Mouse (Mus musculus) lung, postnatal 4 days (tissue): ENCODE measurements at regions not wholly inside any gene's neighbourhood (a gene's known extent, or its start where the extent isn't known, plus 50 kb on each side); places are given as distances from the start of the nearest gene placed in this dataset.
A peak's percentile ranks its signal among the peaks of the same experiment; 100 is the strongest.

Experiments used
- DNase-seq, 2 experiments: peaks; one replicate each; pipeline ENCODE4 v3.0.0; 2021

DNA sequence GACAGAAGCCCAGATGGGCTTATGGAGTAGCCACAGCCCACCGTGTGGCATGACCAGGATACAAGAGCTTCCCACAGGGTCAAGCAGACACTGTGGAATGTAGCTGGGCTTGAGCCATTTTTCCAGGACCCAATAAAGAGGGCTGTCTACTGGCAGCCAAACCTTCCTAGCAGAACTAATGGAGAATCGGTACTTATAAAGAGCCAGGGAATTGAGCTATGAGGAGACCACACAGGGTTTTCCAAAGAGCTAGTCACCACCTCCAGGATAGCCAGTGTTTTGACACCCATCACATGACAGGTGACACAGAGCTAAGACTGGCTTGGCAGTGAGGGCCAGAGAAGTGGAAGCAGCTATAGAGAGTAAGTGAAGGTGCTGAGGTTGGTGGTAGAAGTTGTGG is 149.9 kb downstream of the Map2k4 start:
- DNase-seq: no peak

- no peak for DNase-seq
Measured at GRCm38 (mm10) chr11:65637206-65637605, 150.9 kb downstream of the Map2k4 start.

DNA sequence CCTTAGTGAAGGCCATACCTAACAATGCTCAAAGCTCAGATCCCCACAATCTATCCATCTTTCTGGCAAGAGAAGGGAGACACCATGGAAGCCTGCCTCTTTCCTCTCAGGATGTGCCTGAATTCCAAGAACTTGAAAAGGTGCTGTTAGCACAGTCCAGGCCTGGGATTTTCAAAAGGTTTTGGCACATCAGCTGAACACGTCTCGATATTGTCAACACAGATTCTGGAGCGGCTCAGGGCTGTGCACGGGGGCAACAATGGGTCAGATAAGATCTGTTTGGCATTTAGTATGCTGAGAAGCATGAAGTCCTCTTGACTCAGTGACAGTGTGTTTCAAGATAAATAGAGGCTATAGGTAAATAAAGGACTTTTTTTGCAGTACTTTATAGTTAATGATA is 152.8 kb downstream of the Map2k4 start:
- no peak for DNase-seq

DNA sequence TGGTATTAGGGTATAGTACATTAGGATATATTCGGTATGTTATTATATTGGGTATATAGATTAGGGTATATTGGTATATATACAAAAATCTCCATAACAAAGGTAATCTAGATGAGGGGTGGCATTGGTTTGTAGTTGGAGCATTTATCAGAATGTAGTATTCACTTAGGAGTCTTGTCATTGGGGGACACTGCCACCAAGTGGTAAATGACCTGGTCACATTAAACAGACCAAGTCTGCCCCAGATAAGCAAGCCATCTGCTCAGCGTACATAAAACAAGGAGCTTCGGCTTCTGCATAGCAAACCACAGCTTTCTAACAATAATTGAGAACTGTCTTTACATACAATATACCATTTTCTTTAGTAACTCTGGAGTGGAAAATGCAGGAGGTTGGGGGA is 156.9 kb downstream of the Map2k4 start:
- DNase-seq: peak in 1 of 2 experiments; percentile 43

DNA sequence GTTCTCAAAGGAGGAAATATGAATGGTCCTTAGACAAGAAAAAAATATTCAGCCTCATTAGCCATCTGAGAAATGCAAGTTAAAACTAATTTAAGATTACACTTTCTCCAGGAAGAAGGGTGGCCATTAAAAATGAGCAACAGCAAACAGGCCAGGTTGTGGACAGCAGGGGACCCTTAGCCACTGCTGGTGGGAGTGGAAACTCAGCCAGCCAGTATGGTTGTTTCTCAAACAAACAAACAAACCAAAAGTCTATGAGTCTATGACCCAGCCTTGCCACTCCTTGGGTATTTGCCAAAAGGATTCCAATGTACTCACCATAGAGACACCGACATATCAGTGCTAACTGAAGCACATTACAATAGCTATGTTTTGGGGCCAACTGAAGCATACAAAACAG is 157.7 kb downstream of the Map2k4 start:
- no peak for DNase-seq

- no peak for DNase-seq
Measured at GRCm38 (mm10) chr11:65629320-65629719, 158.8 kb downstream of the Map2k4 start.

DNA sequence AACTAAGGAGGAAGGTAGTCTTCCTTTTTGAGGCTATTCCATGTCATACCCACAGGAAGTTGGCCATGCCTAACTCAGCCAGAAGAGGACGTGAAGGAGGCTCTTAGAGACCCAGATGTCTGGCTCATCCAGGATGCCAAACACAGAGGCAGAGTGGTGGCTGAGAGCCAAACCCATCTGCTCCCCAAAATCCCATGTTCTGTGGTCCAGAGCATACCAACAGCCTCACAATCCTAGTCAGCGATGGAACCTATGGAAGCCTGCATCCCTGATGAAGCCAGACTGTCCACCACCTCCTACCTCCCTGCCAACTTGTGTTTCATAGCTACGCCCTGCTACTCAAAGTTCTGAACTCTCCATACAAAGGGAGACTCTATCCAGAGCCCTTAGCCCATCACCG is 169.1 kb downstream of the Map2k4 start:
- DNase-seq: no peak

- no peak for DNase-seq
Measured at GRCm38 (mm10) chr11:65610536-65610935, 177.6 kb downstream of the Map2k4 start.

- no peak for DNase-seq
Measured at GRCm38 (mm10) chr11:65609056-65609455, 179.0 kb downstream of the Map2k4 start.

GRCm38 (mm10) chr11:65597298-65598076 is 190.6 kb downstream of the Map2k4 start:
- DNase-seq: no peak

DNA sequence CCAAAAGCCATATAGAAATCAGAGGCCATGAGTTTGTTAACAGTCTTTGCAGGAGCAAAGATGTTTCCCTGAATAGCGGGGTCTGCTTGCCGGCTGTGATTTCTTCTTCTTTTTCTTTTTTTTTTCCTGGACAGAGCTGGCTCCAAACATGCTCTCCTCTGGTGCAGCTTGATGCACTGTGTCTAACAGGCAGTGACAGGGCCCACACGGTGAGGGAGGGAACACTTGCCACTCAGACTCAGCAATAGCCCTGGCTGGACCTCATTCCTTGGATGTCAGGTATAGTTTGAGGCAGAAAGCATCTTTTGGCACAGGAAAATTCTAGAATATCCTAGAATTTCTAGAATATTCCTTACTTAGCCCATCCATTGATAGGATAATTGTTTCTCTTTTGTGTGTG is 199.6 kb downstream of the Map2k4 start:
- no peak for DNase-seq

DNA sequence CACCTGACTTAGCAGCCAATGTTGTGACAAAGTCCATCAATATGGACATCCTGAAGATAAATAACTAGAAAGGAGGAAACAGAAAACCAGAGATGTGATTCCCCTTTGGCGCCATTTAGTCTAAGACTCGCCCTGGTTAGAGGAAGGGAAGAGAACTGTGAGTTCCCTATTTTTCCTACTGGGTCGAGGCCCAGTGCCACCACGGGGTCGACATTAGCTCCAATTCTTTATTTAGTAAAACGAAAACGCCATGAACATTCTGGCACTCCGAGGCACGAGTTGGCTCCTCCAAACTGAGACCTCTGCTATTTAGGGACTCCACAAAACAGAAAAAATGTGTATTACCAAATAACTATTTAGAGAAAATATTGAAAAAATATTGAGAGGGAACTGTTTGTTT is 220.3 kb downstream of the Map2k4 start:
- no peak for DNase-seq

GRCm38 (mm10) chr11:65558236-65558635 is 229.9 kb downstream of the Map2k4 start:
- DNase-seq: no peak

DNA sequence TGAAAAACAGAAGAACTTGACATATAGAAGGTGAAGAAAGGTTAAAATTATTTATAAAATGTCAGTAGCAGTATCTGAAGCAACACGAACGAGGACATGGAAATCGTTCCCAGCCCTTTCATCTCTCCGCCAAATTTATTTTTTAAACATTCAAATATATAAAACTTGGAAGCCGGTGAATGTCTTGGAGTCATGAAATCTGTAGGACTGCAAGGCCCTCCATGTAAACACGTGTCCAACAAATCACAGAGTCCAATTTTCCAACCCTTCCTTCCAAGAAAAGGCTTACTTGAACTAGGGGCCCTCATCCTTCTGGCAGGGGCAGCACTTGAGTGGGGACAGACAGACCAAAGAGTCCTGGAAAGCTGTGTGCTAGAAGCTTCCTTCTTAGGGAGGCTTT is 237.0 kb downstream of the Map2k4 start:
- DNase-seq: no peak

DNA sequence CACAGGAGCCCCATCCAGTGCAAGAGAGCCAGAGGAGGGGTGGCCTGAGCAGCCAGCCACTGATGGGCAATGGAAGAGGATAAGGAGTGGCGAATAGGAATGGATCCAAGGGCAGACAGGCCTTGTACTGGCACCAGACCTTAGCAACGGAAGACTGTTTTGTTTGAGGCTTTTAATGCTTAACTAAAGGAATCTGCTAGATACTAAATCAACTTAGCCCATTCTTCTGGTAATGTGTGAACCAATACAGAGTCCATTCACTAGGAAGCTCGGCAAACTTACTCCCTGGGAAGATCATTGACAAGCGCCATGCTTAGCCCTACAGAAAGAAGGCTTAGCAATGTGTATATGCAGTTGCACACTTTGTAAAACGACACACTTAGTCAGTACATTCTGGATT is 243.8 kb downstream of the Map2k4 start:
- no peak for DNase-seq

GRCm38 (mm10) chr11:65543581-65543980 is 244.5 kb downstream of the Map2k4 start:
- DNase-seq: no peak

DNA sequence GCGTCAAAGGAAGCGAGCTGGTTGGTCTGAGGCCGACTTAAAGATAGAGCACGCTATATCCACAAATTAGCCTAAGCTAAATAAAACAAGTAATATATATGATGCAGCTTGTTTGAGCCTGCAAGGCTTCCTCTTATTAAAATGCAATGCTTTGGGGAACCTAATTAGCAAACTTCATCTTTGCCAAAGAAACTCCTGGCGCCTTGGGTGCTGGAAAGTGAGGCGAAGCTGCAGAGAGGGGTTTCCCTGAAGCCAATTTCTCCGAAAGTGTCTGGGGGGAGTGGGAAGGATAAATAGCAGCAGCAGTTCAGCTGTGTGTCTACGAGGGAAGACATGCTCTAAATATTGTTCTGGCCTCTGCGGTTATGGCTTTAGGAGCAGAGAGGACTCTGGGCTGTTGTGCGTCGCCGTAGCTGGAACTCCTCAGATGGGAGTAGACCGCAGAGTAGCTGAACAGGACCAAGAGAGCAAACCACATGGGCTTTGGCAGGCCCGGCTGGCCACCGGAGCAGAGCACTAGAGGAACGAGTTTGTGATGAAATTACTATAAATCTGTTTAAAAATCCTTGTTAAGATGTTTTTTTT is 251.0 kb downstream of the Map2k4 start:
- peak; percentile 23 to 60 for DNase-seq

GRCm38 (mm10) chr11:65535726-65536442 is 252.2 kb downstream of the Map2k4 start:
- DNase-seq: no peak

GRCm38 (mm10) chr11:65530744-65531143 is 257.4 kb downstream of the Map2k4 start:
- no peak for DNase-seq

DNA sequence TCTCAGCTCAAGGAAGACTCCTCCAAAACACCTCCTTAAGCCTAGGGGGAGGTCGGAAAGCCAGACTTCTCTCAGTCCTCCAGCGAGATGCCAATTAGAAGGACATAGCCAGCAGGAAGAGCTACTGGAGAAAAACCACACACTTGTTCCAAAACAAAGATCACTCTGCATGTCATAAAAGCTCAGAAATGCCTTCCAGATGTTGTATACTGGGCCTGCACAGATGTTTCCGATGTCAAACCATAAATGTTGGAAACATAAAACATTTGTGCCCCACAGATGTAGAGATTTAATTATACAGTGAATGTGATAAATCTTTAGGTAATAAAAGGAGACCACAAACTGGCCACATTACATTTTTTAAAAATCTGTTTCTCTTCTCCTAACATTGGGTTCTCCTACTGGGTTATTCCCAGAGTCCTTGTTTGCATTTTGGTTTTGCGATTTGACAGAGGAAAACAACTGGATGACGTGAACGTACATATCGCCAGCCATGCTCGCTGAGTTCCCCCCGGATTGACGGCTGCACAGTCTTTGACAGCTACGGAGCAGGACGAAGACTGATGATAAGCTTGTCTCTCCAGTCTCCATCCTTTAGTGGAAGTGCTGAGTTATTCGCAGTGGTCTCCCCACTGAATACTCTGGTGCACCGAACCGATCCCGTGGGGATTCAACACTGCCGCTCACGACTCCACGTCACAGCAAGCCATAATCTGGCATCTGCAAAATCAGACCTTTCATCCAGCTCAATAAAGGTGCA is 235.5 kb upstream of the Myocd start:
- no peak for DNase-seq

DNA sequence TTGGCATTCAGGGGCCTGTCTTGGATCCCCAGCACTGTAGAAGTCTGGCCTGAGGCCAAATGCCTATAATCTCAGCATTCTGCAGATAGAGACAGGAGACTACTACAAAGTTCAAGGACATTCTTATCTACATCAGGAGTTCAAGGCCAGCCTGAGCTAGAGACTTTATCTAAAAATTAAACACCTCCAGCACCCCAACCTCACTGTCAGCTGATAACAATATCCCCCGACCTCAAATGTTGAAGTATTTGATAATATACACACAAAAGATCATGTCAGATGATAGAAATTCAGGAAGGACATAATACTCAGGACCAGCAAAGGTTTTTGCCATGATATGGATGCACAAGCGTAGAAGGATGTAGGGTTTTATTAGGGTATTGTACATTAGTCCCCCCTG is 228.2 kb upstream of the Myocd start:
- no peak for DNase-seq

GRCm38 (mm10) chr11:65497415-65497814 is 227.6 kb upstream of the Myocd start:
- no peak for DNase-seq

- DNase-seq: peak; percentile 11 to 29
Measured at GRCm38 (mm10) chr11:65495034-65495433, 225.2 kb upstream of the Myocd start.
